Mouse (Mus musculus): Measurements from ENCODE around the gene Abcb8. TPM values are rescaled to one million over a fixed set of nuclear protein-coding genes. Genes with fewer than 3 reads are reported as not detected.
A peak's percentile ranks its signal among the peaks of the same experiment; 100 is the strongest.
"Not testable (repeated sequence)": the region's sequence is repeated elsewhere in the genome, so short reads cannot be mapped to it uniquely, and the experiment has no call there.

The Abcb8 gene
- polyA plus RNA-seq, 1 experiment from 2014 or later: 62.7 TPM

- Histone ChIP-seq H3K27me3 (ENCODE audit: insufficient read depth, poor library complexity, severe bottlenecking) (peaks cover 50% of the 10 kb centered on the region), H3K4me3 (peak overlapping the region; percentile 63), H3K9me3 (no peaks in the 10 kb centered on the region), H3K4me1 (peaks cover 66% of the 10 kb centered on the region), H3K36me3 (0 out of 2 replicates have a peak, but pooled peaks cover 5% of the 10 kb centered on the region), H3K27ac (peak overlapping the region; percentile 84)
- WGBS: 21% methylated on average over 26 of the region's 26 CpGs
- no peak for DNase-seq (ENCODE audit: low spot score)
Observed at GRCm38 (mm10) chr5:24388246-24388915, 5.1 kb upstream of the Abcb8 start.

- H3K27ac ChIP-seq: peak overlapping the region; percentile 84
- H3K4me3 ChIP-seq: no peak overlapping the region
- H3K27me3 ChIP-seq (ENCODE audit: insufficient read depth, poor library complexity, severe bottlenecking): peaks cover 50% of the 10 kb centered on the region
- H3K4me1 ChIP-seq: peaks cover 64% of the 10 kb centered on the region
- no peaks in the 10 kb centered on the region for H3K9me3 ChIP-seq
- WGBS: 47% methylated on average over 7 of the region's 7 CpGs
- H3K36me3 ChIP-seq: 0 out of 2 replicates have a peak, but pooled peaks cover 5% of the 10 kb centered on the region
- no peak for DNase-seq (ENCODE audit: low spot score)
Observed at GRCm38 (mm10) chr5:24389011-24389657, 4.3 kb upstream of the Abcb8 start.

- no peak for DNase-seq (ENCODE audit: low spot score)
- 0 out of 2 replicates have a peak, but pooled peaks cover 5% of the 10 kb centered on the region for H3K36me3 ChIP-seq
- peaks cover 62% of the 10 kb centered on the region for H3K4me1 ChIP-seq
- H3K27me3 ChIP-seq (ENCODE audit: insufficient read depth, poor library complexity, severe bottlenecking): peaks cover 46% of the 10 kb centered on the region
- H3K9me3 ChIP-seq: no peaks in the 10 kb centered on the region
- H3K27ac ChIP-seq: peak overlapping the region; percentile 72
- 79% methylated on average over 4 of the region's 4 CpGs for WGBS
- no peak overlapping the region for H3K4me3 ChIP-seq
Observed at GRCm38 (mm10) chr5:24389658-24390020, 3.8 kb upstream of the Abcb8 start.

- 78% methylated on average over 7 of the region's 7 CpGs for WGBS
- peaks cover 24% of the 10 kb centered on the region for H3K27me3 ChIP-seq (ENCODE audit: insufficient read depth, poor library complexity, severe bottlenecking)
- DNase-seq (ENCODE audit: low spot score): no peak
- no peaks in the 10 kb centered on the region for H3K9me3 ChIP-seq
- H3K27ac ChIP-seq: 0 out of 2 replicates have a peak within 1 kb of the TSS, but pooled peaks have one; percentile 1
- H3K36me3 ChIP-seq: peaks cover 2% of the 10 kb centered on the region; the same call in 1 of the 2 replicates
- no peak within 1 kb of the TSS for H3K4me3 ChIP-seq
- peaks cover 55% of the 10 kb centered on the region for H3K4me1 ChIP-seq
Observed at GRCm38 (mm10) chr5:24391864-24392263, 1.6 kb upstream of the Abcb8 start, which contains the start of gene Atg9b. Gene Atg9b, minus strand, starts transcription at chr5:24392143.

GRCm38 (mm10) chr5:24392724-24393123 lies 739 bp upstream of the Abcb8 start:
- DNase-seq (ENCODE audit: low spot score): no peak
- peaks cover 46% of the 10 kb centered on the region for H3K4me1 ChIP-seq
- H3K9me3 ChIP-seq: no peaks in the 10 kb centered on the region
- no peak overlapping the region for H3K4me3 ChIP-seq
- 0 out of 2 replicates have a peak overlapping the region, but pooled peaks have one; percentile 1 for H3K27ac ChIP-seq
- H3K36me3 ChIP-seq: peaks cover 2% of the 10 kb centered on the region; the same call in 1 of the 2 replicates
- WGBS: 63% methylated on average over 7 of the region's 7 CpGs
- H3K27me3 ChIP-seq (ENCODE audit: insufficient read depth, poor library complexity, severe bottlenecking): peaks cover 16% of the 10 kb centered on the region

GRCm38 (mm10) chr5:24394165-24394894 lies 867 bp downstream of the Abcb8 start:
- no peaks in the 10 kb centered on the region for H3K9me3 ChIP-seq
- peaks cover 4% of the 10 kb centered on the region; the same call in 1 of the 2 replicates for H3K27me3 ChIP-seq (ENCODE audit: insufficient read depth, poor library complexity, severe bottlenecking)
- DNase-seq (ENCODE audit: low spot score): peak; percentile 98
- 2% methylated on average over 36 of the region's 36 CpGs for WGBS
- H3K27ac ChIP-seq: peak overlapping the region; percentile 96
- peak overlapping the region; percentile 74 for H3K4me3 ChIP-seq
- H3K4me1 ChIP-seq: peaks cover 42% of the 10 kb centered on the region
- peaks cover 5% of the 10 kb centered on the region; the same call in 1 of the 2 replicates for H3K36me3 ChIP-seq

GRCm38 (mm10) chr5:24396254-24396653 lies 2.8 kb downstream of the Abcb8 start:
- DNase-seq (ENCODE audit: low spot score); H3K27ac ChIP-seq; H3K27me3 ChIP-seq (ENCODE audit: insufficient read depth, poor library complexity, severe bottlenecking); H3K9me3 ChIP-seq; H3K4me3 ChIP-seq: not testable (repeated sequence)
- Histone ChIP-seq H3K36me3 (peaks cover 20% of the 10 kb centered on the region), H3K4me1 (peaks cover 46% of the 10 kb centered on the region)
- 83% methylated on average over 6 of the region's 6 CpGs for whole genome bisulfite sequencing

GRCm38 (mm10) chr5:24399686-24400085 lies 6.2 kb downstream of the Abcb8 start:
- Histone ChIP-seq H3K27ac (no peak overlapping the region), H3K4me1 (peaks cover 34% of the 10 kb centered on the region), H3K9me3 (no peaks in the 10 kb centered on the region), H3K27me3 (ENCODE audit: insufficient read depth, poor library complexity, severe bottlenecking) (no peaks in the 10 kb centered on the region), H3K36me3 (peaks cover 51% of the 10 kb centered on the region), H3K4me3 (no peak overlapping the region)
- WGBS: 77% methylated on average over 10 of the region's 10 CpGs
- no peak for DNase-seq (ENCODE audit: low spot score)

- H3K27me3 ChIP-seq (ENCODE audit: insufficient read depth, poor library complexity, severe bottlenecking): no peaks in the 10 kb centered on the region
- peaks cover 56% of the 10 kb centered on the region for H3K36me3 ChIP-seq
- H3K27ac ChIP-seq: no peak overlapping the region
- H3K4me3 ChIP-seq: no peak overlapping the region
- WGBS: 90% methylated on average over 11 of the region's 11 CpGs
- H3K9me3 ChIP-seq: no peaks in the 10 kb centered on the region
- peaks cover 35% of the 10 kb centered on the region for H3K4me1 ChIP-seq
- no peak for DNase-seq (ENCODE audit: low spot score)
Observed at GRCm38 (mm10) chr5:24400362-24400761, 6.9 kb downstream of the Abcb8 start.

- no peak for DNase-seq (ENCODE audit: low spot score)
- Histone ChIP-seq H3K9me3 (no peaks in the 10 kb centered on the region), H3K36me3 (peaks cover 63% of the 10 kb centered on the region), H3K27me3 (ENCODE audit: insufficient read depth, poor library complexity, severe bottlenecking) (no peaks in the 10 kb centered on the region), H3K4me3 (no peak overlapping the region), H3K27ac (no peak overlapping the region), H3K4me1 (peaks cover 38% of the 10 kb centered on the region)
- WGBS: 87% methylated on average over 5 of the region's 5 CpGs
Observed at GRCm38 (mm10) chr5:24400911-24401605, 7.6 kb downstream of the Abcb8 start.

GRCm38 (mm10) chr5:24401969-24402368 lies 8.5 kb downstream of the Abcb8 start:
- no peaks in the 10 kb centered on the region for H3K9me3 ChIP-seq
- DNase-seq (ENCODE audit: low spot score): no peak
- no peak overlapping the region for H3K4me3 ChIP-seq
- H3K27me3 ChIP-seq (ENCODE audit: insufficient read depth, poor library complexity, severe bottlenecking): no peaks in the 10 kb centered on the region
- H3K27ac ChIP-seq: no peak overlapping the region
- H3K4me1 ChIP-seq: peaks cover 38% of the 10 kb centered on the region
- peaks cover 70% of the 10 kb centered on the region for H3K36me3 ChIP-seq
- WGBS: 79% methylated on average over 9 of the region's 9 CpGs

GRCm38 (mm10) chr5:24404594-24405360 lies 11.3 kb downstream of the Abcb8 start:
- Histone ChIP-seq H3K27ac (no peak overlapping the region), H3K9me3 (no peaks in the 10 kb centered on the region), H3K4me1 (peaks cover 26% of the 10 kb centered on the region), H3K27me3 (ENCODE audit: insufficient read depth, poor library complexity, severe bottlenecking) (no peaks in the 10 kb centered on the region), H3K4me3 (no peak overlapping the region), H3K36me3 (peaks cover 93% of the 10 kb centered on the region)
- no peak for DNase-seq (ENCODE audit: low spot score)
- 79% methylated on average over 6 of the region's 6 CpGs for WGBS

Data from heart, embryonic 10.5 days (tissue).